Mouse (Mus musculus) erythroid progenitor cell, adult 5-6 weeks (primary cell): ENCODE measurements around the gene Rdx. TPM values are rescaled to one million over a fixed set of nuclear protein-coding genes. Genes with fewer than 3 reads are reported as not detected.
A peak's percentile ranks its signal among the peaks of the same experiment; 100 is the strongest.

Experiments used
- ATAC-seq: replicated peaks from 2 replicates; pipeline ENCODE4 v1.8.0; 2016; ENCODE audit warnings: moderate number of reproducible peaks, mild to moderate bottlenecking, moderate TSS enrichment, inconsistent platforms; ENCODE audit not compliant: poor library complexity, low FRiP score, severe bottlenecking
- total RNA-seq, 2 experiments: library from RNA; stranded (forward) in 1 of 2; stranded (reverse) in 1 of 2; fragments of 150-400 nt in 1 of 2; fragments of 186-747, 209-891 nt in 1 of 2; gene quantifications; 2 replicates each; pipeline versions ENCODE4 v1.2.3 to v1.2.4; 2015 to 2017; ENCODE audit warnings: low replicate concordance in 2 of 2

Rdx gene
- total RNA-seq (2015; ENCODE audit: low replicate concordance) (45.0 and 51.1 TPM in 2 replicates), total RNA-seq (2017; ENCODE audit: low replicate concordance) (79.0 and 85.2 TPM in 2 replicates)

DNA sequence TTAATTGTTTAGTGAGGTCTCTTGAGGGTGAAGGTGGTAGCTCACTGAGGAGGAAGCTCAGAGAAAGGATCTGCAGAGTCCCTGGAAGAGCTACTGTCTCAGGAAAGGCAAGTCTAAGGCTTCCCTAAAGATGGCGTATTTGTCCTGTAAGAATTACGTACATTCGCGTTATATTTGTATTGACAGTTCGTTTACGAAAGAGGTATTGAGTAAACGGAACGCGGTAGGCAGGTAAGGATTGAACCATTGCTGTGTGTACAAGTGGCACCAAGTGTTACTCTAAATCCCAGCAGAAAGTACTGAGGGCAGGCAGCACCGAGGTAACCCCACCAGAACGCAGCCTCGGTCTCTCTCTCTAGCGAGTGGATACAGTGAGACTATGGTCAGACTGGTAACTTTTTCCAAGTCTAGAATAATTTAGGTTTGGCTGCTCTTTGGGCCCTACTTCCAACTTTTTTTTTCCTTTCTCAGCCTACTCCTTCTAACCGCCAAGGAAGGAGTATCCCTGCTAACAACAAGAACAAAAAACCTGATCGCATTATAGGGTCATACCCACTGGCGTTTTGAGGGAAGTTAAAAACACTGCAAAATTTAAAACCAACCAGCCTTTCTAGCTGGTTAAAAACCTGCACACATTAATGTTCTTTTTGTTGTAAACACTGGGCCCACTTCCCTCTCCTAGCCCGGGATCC, at the start of gene Rdx:
Gene Rdx, plus strand, starts transcription at position 45 of the 692 bp plus-strand sequence.
- 0 out of 2 replicates have a peak, but pooled peaks have one; percentile 3 for ATAC-seq

DNA sequence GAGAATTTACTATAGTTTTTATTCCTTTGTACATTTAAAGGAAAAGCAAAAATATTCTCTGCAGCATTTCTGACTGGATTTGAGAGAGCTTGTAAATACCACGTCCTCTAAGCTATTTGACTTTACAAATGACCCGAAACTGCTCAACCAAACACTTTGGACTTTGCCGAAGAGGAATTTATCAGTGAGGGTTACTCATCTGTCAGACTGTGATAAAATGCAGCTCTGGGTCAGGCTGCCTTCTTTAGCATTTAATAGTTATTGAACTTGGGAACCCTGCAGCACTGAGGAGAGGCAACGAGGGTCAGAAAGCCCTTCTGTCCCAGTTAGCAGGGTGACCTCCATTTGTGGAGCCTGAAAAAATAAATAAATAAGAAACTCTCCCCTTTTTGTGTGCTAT, 43.5 kb upstream of the Rdx start:
- ATAC-seq, result no peak

DNA sequence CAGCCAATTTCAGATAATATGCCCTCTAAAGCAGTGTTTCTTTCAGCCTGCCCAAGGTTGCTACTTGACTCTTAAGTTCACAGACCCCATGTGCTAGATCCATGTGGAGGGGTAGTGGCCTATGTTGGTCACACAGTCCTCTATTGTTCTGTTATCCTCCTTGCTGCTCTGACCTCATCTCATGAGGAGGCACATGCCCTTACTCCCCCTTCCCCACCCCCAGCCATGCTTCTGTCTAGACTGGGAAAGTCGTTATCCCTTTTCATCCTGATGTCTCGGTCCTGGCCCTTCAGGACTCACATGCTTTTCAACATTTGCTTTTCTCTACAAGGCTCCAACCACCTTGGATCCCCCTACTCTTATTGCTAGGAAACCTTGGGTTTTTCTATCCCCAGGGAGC, 39.6 kb upstream of the Rdx start:
- ATAC-seq, result no peak

- no peak for ATAC-seq
Measured at GRCm38 (mm10) chr9:52008511-52008910, 38.5 kb upstream of the Rdx start.

GRCm38 (mm10) chr9:52012311-52012710, 34.7 kb upstream of the Rdx start:
- ATAC-seq, result no peak

DNA sequence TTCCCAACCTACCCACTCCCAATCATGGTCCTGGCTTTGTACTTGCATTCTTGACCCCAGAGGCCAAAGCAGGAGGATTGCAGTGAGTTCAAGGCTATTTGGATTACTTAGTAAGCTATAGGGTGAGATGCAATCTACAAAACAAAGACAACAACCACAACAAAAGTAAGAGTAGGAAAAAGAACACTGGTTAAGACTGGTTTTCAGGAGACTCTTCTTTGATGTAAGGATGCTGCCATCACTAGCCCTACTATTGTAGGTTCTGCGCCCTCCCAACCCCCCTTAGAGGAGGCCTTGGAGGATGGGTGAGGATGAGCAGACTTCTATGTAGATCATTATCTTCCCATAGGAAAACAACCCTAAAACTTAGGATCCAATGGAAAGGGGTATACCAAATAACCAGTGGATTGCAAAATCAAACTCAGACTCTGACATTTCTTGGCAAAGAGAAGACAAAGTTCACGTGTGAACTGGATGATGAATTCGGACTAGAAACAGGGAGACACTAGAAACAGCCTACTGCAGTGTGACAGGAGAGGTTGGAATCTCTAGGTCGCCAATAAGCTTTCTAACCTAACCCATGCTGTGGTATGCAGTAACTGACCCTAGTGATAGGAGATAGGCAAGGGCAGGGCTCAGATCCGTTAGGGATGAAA, 34.1 kb upstream of the Rdx start:
- no peak for ATAC-seq

DNA sequence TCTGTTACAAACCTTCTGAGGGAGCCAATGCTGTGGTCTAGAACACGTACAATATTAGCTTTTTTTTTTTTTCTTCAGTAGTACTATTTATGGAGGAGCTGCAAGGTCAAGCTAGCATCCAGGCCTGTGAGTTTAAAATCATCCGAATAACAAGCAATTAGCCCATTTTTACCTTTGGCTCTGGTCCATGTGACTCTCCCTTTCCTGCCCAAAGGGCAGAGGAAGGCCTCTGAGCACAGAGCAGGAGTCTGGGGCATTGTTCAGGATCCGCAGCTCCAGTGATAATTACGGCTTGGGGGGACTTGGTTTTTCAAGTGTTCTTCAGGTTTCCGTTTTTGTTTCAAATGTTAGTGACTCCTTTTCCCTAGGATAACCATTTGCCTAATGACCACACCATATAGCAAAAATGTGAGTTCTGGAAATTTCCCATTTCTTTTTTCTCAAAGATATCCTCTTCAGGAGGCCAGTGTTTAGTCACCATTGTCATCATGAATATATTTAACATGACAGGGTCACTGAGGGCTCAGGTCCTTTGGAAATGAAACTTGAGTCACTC, 33.0 kb upstream of the Rdx start:
- ATAC-seq, result no peak

DNA sequence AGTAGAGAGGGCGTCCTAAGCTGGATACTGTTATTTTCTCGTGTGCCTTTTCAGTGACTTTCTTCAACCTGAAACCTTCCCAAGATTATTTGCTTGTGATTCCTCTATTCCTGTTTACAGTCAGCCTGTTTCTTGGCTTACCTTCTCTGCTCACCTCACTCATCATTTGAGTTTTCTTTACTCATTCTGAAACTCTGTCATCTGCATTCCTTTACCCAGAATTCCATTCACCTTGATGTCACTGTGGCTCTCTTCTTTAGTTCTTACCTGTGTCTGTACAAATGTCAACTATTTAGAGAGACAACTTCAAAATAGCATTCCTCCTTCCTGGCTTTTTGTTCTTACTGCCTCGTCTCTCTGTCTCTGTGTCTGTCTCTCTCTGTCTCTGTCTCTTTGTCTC, 29.9 kb upstream of the Rdx start:
- no peak for ATAC-seq

DNA sequence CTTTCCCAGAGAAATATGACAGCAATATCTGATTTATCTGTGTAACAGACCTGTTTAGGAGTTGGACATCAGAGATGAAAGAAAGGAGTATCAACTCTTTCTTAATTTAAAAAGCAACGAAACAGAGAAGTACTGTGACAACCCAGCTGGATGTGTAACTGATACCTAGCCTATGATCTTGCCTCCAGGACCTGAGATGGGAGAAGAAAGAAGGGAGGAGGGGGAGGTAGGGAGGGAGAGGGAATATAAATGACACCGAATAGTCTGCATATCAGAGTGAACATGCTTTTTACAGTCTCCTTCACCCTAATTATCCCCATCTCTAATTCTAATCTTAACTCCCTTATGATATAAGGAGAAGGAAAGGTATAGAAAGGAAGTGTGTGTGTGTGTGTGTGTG, 29.1 kb upstream of the Rdx start:
- no peak for ATAC-seq

DNA sequence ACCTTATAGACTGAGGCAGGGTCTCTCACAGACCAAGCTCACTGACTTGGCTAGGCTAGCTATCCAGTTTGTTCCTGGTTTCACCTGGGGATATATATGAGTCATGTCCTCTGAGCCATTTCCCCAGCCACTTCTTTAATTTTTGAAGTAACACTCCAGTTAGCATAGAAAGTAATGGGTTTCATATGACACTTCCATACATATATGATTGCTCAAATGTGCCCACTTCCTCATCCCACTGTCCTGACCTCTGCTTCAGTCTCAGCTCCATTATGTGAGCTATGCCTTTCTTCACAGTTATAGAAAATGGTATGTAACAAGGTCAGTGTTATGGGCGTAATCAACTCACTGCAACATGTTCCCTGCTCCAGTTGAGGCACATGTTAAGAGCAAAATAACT, 28.5 kb upstream of the Rdx start:
- ATAC-seq, result no peak

GRCm38 (mm10) chr9:52027257-52028020, 19.5 kb upstream of the Rdx start:
- no peak for ATAC-seq

DNA sequence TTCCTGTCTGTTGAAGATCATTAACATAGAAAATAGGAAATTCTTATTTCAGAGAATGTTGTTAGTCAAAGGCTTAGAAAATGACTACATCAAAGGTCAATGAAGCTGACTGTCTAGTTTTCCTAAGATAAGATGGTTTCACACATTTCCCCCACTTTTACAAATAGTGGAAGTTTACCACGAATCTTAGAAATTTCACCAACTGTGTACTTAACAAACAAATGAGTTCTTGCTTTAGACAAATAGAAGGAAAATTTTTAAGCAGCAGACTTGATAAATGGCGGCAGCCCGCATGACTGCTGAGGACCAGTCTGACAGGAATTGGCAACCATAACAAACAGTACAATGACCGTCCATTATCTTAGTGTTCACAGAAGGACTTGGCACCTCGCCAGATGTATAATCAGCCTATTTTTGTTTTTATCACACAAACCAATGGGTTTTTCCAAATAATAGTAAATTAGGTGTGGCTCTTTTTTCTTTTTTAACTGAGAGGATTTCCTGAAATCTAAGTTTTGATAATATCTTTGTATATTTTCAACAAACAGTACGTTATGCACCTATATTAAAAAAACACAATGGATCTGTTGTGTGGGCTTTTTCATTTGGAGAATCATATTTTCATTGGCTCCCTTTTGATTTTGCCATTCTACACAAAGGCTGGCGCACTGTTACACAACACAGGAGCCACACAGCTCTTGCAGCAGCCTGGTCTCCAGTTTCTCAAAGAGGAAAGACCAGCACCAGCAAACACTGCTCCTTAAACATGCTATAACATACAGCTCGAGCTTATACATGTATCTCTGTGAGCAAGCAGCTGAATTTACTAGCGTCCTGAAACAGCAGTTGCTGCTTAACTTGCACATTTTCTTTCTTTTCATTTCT, 18.2 kb upstream of the Rdx start:
- ATAC-seq, result no peak

DNA sequence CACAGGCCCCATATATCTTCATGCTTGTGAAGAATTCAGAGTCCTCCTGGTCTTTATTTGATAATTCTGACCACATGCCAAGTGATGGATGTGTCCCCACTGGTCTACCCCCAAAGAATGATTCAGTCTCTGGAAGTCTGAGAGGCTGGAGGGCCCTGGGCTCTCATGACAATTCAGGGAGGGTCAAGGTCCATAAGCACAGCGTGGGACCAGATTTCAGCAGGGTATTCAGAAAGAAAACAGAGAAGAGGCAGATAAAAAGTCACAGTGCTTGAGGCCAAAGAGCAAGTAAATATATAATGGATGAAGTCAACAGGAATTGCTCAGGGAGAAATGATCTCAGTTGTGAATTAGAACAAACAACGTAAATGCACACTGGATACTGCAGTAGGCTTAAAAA, 15.5 kb upstream of the Rdx start:
- ATAC-seq, result no peak

- ATAC-seq, result no peak
Measured at GRCm38 (mm10) chr9:52037493-52037892, 9.5 kb upstream of the Rdx start.

- ATAC-seq, result no peak
Measured at GRCm38 (mm10) chr9:52041657-52042056, 5.3 kb upstream of the Rdx start.

DNA sequence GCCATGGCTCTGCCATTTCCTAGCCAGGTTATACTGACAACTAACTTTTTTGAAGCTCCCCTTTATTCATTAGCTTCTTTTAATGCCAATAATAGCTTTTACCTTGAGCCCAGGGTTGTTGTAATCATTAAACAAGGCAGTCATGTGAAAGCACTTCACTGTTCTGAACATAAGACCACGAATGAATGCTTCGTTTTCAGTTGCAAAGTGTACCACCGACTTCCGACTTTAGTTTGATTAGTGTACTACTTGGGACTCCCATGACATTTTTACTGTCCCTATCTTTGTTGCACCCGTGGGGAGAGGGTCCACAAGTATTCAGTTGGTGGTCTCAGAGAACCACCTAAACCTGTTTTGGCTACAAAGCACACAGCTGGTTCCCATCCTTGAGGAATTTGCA, 287 bp upstream of the Rdx start:
- no peak for ATAC-seq

- ATAC-seq, result peak; percentile 66
Measured at GRCm38 (mm10) chr9:52047821-52048649, 1.1 kb downstream of the Rdx start.

GRCm38 (mm10) chr9:52048650-52049081, 1.7 kb downstream of the Rdx start:
- peak; percentile 10; the same call in 1 of the 2 replicates for ATAC-seq

GRCm38 (mm10) chr9:52049605-52050004, 2.6 kb downstream of the Rdx start:
- ATAC-seq, result no peak
